In the genomic region with DNA sequence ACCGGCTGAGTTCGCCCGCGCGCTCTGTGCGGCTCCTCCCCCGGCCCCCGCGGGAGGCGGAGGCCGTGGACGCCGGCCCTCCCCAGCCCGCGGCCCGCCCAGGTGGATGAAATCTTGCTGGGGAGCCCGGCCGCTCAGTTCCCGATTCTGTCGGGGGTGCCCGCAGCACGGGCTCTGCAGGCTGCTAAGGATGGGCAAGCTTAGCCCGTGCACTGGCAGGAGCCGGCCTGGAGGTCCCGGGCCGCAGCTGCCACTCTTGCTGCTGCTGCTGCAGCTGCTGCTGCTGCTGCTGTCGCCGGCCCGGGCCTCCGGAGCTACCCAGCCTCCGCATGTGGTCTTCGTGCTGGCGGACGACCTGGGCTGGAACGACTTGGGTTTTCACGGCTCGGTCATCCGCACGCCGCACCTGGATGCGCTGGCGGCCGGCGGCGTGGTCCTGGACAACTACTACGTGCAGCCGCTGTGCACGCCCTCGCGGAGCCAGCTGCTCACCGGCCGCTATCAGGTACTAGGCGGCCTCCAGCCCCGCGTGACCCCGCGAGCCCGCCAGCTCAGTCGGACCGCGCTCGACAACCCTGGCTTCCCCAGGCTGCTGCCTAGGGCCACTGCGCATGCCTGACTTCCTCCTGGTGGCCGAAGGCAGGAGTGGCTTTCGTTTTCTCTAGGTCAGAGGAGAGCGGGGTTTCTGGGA, we compare ENCODE assay signal across 8 mouse cellular contexts. TPM values are rescaled to one million over a fixed set of nuclear protein-coding genes. Genes with fewer than 3 reads are reported as not detected.
DNase-seq lines count a peak whose midpoint lies in the region; ATAC-seq lines count a peak whose summit lies in the region.

A gene (plus strand): TSS at position 43 of the 691 bp plus-strand sequence.

- DNase-seq in adrenal gland, adult 2 months, result peak; percentile 94
- peak; percentile 75 for DNase-seq in embryo, embryonic 11.5 days (ENCODE audit: low read depth, low spot score)
- peak; percentile 76 to 87 for DNase-seq in gastrocnemius, postnatal 36 days
- DNase-seq in intestine, embryonic 14.5 days (ENCODE audit: low spot score), result peak; percentile 85
- DNase-seq in left cerebral cortex, postnatal 25 days (ENCODE audit: low spot score in 2 of 2), result peak; percentile 80 to 82
- peak; percentile 92 for DNase-seq in mesoderm, embryonic 11.5 days (ENCODE audit: low read depth, low spot score)
- peak; percentile 83 for DNase-seq in right cerebral cortex, postnatal 25 days
- peak; percentile 74 to 86 for DNase-seq in urinary bladder, postnatal 36 days (ENCODE audit: low spot score in 2 of 2)

- ATAC-seq in intestine, embryonic 14.5 days (replicated peaks; ENCODE audit: low FRiP score, low TSS enrichment, low read depth), result peak; percentile 95

- no peaks in the 10 kb centered on the region for H3K27me3 ChIP-seq in intestine, embryonic 14.5 days (replicated peaks; ENCODE audit: control insufficient read depth, insufficient read depth, low read length)

- WGBS in intestine, embryonic 14.5 days, result under 1% methylated on average over 65 of the region's 66 CpGs

- intact Hi-C loops in gastrocnemius, postnatal 36 days (cut with DNase I), result no loop called here
- intact Hi-C loops in left cerebral cortex, postnatal 25 days (cut with DNase I), result loop anchor here (5.0 kb wide), 1 partner anchor 49 kb away; no protein-coding TSS in a partner anchor

- peaks cover 10% of the 10 kb centered on the region; the same call in 1 of the 2 replicates for H3K4me1 ChIP-seq in intestine, embryonic 14.5 days (replicated peaks; ENCODE audit: control insufficient read depth, insufficient read depth, low read length)

- peak within 1 kb of the TSS; percentile 68 for H3K4me3 ChIP-seq in intestine, embryonic 14.5 days (ENCODE audit: low read depth, low read length)

- H3K27ac ChIP-seq in intestine, embryonic 14.5 days (ENCODE audit: low read depth), result peak within 1 kb of the TSS; percentile 86

- H3K36me3 ChIP-seq in intestine, embryonic 14.5 days (ENCODE audit: control insufficient read depth, insufficient read depth, low read length), result no peaks in the 10 kb centered on the region

- no peaks in the 10 kb centered on the region for H3K9me3 ChIP-seq in intestine, embryonic 14.5 days (ENCODE audit: control insufficient read depth, low read length)

- peak within 1 kb of the TSS; percentile 76 for H3K9ac ChIP-seq in intestine, embryonic 14.5 days (ENCODE audit: low read length)

- H3K4me2 ChIP-seq in intestine, embryonic 14.5 days (ENCODE audit: low read length), result peak within 1 kb of the TSS; percentile 96

RNA-seq across cellular contexts. Expression of the gene that starts here (rescaled TPM):
- total RNA-seq in adrenal gland, adult 2 months (2021), result 10 to 100 TPM; 37.4 to 46.8 TPM
- 45.4 and 57.5 TPM in 2 replicates for polyA plus RNA-seq in adrenal gland, adult 2 months (2012; rRNA removed)
- total RNA-seq in gastrocnemius, postnatal 36 days (2021), result 1 to 10 TPM; 3.4 to 3.5 TPM
- 14.2 and 14.3 TPM in 2 replicates for polyA plus RNA-seq in intestine, embryonic 14.5 days (2014; fragmentation: Nextera tagmentation; extraction: Ambion mirVana)
- total RNA-seq in left cerebral cortex, postnatal 25 days (2021), result 10 to 100 TPM; 83.3 to 84.2 TPM

Comparison
In these comparisons a context has a peak if more than half of its experiments do, and no peak if none do; other contexts are left out.
1. Peak in every context shown above with its lines: DNase-seq, ATAC-seq, H3K4me3 ChIP-seq and H3K27ac ChIP-seq.
2. RNA of the gene that starts here (total RNA-seq): 83.3 to 84.2 TPM in left cerebral cortex, postnatal 25 days and 37.4 to 46.8 TPM in adrenal gland, adult 2 months; 3.4 to 3.5 TPM in gastrocnemius, postnatal 36 days; every median in the first group is over 4 times any median in the second.